Mouse (Mus musculus) liver, adult (tissue): Measurements from ENCODE around the gene Adh6b.

Experiments used
- GATA4 ChIP-seq: IDR thresholded peaks from 2 replicates; pipeline ENCODE4 v1.6.1; 2014; ENCODE audit warnings: mild to moderate bottlenecking, low read length; ENCODE audit not compliant: insufficient replicate concordance

The Adh6b gene

GRCm38 (mm10) chr3:138334320-138334719 is 7.3 kb upstream of the Adh6b start:
- TF ChIP-seq GATA4, result no peak

DNA sequence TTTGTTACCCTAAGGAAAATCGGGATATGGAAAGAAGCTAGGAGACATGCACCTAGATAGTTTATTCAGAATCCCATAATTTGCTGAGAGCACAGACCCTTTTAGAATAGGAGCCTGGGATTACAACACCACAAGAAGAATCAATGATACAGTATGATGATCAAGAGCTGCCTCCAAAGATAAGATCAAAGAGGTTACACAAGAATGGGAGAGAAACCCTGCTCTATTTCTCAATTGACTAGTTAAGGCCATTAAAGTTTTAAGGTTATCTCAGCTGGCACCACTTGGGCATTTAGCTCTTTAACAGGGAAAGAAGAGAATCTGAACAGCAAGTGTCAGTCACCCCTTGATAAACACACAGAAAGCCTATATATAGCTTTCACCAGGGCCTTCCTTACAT is 6.0 kb upstream of the Adh6b start:
- TF ChIP-seq GATA4, result peak; percentile 97

GRCm38 (mm10) chr3:138336104-138336754 is 5.3 kb upstream of the Adh6b start:
- peak; percentile 63; the same call in 1 of the 2 replicates for TF ChIP-seq GATA4

DNA sequence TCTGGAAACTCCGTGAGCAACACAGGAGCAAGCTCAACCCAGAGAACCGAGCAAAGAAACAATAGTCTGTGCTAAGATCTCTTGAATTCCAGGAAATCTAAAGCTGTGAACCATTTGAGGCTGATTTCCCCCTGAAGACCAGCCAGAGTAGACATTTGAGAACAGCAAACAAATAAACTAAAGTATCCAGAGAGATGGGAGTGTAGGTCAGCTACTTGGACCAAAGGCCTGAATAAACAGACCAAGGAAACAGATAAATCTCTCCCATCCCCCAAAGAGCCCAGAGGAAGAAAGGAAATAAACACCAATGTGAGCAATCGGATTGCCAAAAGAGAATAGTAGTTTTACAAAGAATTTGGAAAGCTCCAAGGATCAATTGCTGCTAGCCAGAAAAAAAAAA is 5.5 kb downstream of the Adh6b start:
- TF ChIP-seq GATA4, result no peak

DNA sequence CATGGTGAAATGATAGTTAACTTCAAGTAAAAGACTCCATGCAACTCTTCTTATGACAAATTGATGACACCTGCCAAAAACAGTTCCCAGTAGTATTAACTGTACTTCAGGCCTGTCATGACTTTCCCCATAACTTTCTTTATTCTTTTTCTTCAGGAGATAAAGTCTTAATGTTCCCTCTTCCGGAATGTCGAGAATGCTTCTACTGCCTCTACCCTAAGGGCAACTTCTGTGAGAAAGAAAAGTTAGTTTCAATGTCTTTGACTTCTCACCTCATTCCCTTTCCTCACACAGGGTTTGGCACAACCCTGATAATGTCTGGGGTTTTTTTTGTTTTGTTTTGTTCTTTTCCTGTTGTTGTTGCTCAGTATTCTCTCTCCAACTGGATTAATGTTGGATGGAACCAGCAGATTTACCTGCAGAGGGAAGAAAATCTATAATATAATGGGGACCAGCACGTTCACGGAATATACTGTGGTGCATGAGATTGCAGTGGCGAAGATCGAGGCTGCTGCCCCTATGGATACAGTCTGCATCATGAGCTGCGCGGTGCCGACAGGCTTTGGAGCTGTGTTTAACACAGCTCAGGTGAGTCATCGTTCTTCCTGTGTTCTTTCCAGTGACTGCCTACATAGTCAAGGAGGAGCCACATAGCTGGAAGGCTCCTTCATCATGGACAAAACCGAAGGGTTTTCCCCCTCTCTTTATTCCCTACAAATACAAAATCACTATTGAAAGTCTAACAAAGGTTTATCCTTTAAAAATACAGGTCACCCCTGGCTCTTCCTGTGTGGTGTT is 10.6 kb downstream of the Adh6b start:
- TF ChIP-seq GATA4, result no peak

DNA sequence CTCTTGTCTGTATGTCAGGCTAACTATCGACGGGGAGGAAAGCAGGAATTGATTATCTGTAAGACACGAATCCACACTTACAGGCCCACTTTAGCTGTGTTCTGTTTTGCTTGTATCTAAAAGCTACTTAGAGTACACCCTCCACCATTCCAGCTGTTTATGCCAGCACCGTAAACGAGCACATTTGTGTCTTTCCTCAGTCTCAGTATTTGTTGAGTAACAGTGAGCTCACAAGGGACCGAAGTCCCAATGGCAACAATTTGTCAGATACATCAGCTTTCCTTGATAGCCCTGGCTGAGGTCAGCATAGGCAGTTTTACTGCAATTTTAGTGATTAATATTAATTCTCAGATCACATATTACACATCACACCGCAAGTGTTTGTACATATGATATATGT is 17.3 kb downstream of the Adh6b start:
- no peak for TF ChIP-seq GATA4

DNA sequence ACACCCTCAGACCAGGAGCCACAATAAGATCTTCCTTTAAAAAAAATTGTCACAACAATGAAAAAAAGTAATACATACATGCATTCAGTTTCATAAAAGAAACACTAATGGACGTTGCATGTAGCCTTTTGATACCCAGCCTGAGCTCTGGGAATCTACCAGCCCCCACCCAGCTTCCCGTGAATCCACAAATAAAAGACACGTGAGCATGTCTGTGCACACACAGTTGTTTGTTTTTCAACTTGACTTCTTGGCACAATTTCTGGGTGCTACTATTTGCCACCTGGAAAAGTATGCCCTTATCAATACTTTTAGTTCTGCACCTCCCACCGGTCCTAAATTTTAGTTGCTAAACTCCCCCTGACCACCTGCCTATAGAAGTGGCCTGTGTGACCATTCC is 19.1 kb downstream of the Adh6b start:
- no peak for TF ChIP-seq GATA4

DNA sequence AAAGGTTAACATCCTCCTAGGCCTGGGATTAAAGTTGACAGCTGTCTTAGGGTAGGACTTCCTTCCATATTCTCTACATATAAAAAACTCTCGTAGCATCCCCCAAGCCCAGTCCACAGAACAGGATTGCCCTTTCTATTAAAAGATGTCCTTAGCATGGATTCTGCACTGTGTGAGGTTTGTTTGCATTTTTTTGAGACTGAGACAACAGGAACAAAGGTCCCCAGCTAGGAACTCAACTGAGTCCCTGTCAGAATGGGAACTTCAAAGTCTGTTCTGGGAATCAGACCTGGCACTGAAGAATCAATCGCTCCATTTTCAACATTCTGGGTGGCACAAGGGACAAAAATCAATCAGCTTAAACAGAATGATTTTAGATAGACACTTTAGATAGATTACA is 21.3 kb downstream of the Adh6b start:
- TF ChIP-seq GATA4, result no peak

DNA sequence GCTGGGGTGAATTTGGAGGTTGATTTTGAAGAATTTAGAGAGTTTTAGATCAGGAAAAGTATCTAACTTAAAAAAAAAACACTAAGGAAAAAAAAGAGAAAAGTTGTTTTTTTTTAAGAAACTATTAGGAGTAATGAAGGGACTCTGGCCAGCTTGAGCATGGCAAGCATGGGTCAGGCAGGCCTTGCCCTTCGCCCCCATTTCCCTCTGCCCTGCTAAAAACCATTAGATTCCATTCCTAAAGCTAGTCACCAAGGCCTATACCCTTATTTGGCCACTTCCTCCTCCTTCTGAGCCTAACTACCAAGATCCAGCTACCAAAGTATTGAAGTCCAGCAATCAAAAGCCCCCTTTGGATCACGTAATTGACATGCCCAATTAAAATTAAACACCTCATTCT is 24.6 kb downstream of the Adh6b start:
- no peak for TF ChIP-seq GATA4

- TF ChIP-seq GATA4, result no peak
Observed at GRCm38 (mm10) chr3:138369546-138369945, 28.0 kb downstream of the Adh6b start.

GRCm38 (mm10) chr3:138373920-138374319 is 32.3 kb downstream of the Adh6b start:
- TF ChIP-seq GATA4, result no peak

GRCm38 (mm10) chr3:138375148-138375547 is 33.6 kb downstream of the Adh6b start:
- TF ChIP-seq GATA4, result no peak

DNA sequence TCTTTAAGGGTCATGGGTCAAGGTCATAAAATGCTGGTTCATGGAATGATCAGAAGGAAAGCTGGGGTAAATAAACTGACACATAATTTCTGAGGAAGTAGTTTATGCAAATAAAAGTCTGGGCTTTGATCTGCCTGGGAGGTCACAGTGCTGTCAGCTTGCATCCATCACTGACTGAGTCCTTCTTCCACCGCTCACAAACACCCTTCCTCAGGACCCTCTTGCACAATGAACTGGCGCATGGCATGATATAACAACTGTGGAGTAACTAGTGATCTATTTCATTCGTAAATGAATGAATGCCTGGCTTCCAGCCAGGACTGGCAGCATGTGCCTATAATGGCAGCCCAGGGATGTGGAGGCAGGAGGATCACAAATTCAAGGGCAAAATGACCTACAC is 39.6 kb downstream of the Adh6b start:
- TF ChIP-seq GATA4, result no peak

DNA sequence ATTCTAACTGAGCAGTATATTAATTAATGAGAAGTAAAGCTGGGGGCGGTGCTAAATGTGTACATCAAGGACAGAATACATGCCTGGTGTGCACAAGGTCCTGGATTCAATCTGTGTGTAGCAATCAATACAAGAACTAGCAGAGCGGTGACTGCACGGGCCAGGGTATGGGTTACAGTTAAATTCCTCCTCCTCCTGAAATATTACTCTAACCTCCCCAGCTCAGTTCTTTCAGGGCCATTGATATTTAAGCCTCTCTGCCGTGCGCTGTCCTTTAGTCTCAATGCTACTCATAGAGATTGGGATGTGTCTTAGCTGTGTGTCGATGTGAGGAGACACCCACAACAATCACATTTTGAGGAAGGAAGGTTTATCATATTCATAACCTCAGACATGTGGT is 45.6 kb downstream of the Adh6b start:
- no peak for TF ChIP-seq GATA4

GRCm38 (mm10) chr3:138404872-138405271 is 63.3 kb downstream of the Adh6b start:
- TF ChIP-seq GATA4, result no peak

DNA sequence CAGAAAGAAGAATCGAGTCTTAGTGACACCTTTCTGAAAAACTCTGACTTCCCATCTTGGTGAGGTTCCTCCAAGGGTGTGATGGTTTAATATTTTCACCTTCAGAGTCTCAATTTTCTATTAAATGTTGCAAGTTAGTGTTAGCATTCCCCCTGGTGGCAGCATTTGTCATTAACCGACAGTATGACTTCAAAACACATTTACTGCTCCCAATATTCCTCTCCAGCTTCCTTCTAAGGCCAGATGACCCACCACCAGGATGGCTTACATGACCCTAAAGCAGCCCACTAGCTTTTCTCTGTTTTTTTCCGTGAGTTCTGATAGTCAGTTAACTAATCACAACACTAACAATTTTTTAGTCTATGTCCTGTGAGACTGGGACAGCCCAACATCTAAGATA is 63.8 kb downstream of the Adh6b start:
- no peak for TF ChIP-seq GATA4

DNA sequence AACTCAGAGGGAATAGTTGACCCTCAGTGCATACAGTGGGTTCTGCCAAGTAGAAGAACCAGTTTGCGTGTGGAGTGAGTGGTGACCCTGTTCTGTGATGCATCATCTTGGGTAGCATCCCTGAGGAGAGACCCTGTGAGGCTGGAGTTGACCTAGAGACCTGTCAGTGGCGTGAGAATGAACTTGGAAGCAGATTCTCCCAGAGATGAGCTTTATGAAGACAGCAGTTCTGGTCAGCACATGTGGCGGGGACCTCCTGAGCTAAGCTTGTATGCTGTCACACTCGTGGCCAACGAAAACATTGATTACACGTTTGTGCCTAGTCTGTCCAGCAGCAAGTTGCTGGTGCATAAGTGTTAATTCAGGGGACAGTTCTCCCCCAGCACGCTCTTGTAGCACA is 64.3 kb downstream of the Adh6b start:
- TF ChIP-seq GATA4, result no peak
